Mouse (Mus musculus) yolk sac, embryonic 10.5 days (tissue): ENCODE measurements at regions not wholly inside any gene's neighbourhood (a gene's known extent, or its start where the extent isn't known, plus 50 kb on each side); places are given as distances from the start of the nearest gene placed in this dataset.
"Not testable (repeated sequence)": the region's sequence is repeated elsewhere in the genome, so short reads cannot be mapped to it uniquely, and the experiment has no call there.

Experiments used
- DNase-seq: peaks from one replicate; pipeline ENCODE4 v3.0.0-alpha.2; 2017; ENCODE audit warnings: low spot score

- DNase-seq = no peak
Measured at GRCm38 (mm10) chr4:71409867-71410266, 347.9 kb downstream of the Gm11232 start.

GRCm38 (mm10) chr4:71390444-71390843 lies 367.3 kb downstream of the Gm11232 start:
- no peak for DNase-seq

- no peak for DNase-seq
Measured at GRCm38 (mm10) chr4:71369276-71369675, 388.5 kb downstream of the Gm11232 start.

- no peak for DNase-seq
Measured at GRCm38 (mm10) chr4:71363761-71364160, 394.0 kb downstream of the Gm11232 start.

GRCm38 (mm10) chr4:71357626-71358025 lies 400.1 kb downstream of the Gm11232 start:
- DNase-seq = no peak

GRCm38 (mm10) chr4:71356714-71357113 lies 401.1 kb downstream of the Gm11232 start:
- no peak for DNase-seq

GRCm38 (mm10) chr4:71356310-71356709 lies 401.5 kb downstream of the Gm11232 start:
- DNase-seq = no peak

- no peak for DNase-seq
Measured at GRCm38 (mm10) chr4:71351880-71352279, 405.9 kb downstream of the Gm11232 start.

- no peak for DNase-seq
Measured at GRCm38 (mm10) chr4:71343068-71343467, 414.7 kb downstream of the Gm11232 start.

- DNase-seq = no peak
Measured at GRCm38 (mm10) chr4:71338582-71338981, 419.2 kb downstream of the Gm11232 start.

GRCm38 (mm10) chr4:71332672-71333071 lies 425.1 kb downstream of the Gm11232 start:
- DNase-seq = no peak

- DNase-seq = no peak
Measured at GRCm38 (mm10) chr4:71332018-71332417, 425.7 kb downstream of the Gm11232 start.

- DNase-seq = no peak
Measured at GRCm38 (mm10) chr4:71316605-71317004, 441.2 kb downstream of the Gm11232 start.

GRCm38 (mm10) chr4:71307176-71307612 lies 450.6 kb downstream of the Gm11232 start:
- no peak for DNase-seq

GRCm38 (mm10) chr4:71306690-71307089 lies 451.1 kb downstream of the Gm11232 start:
- DNase-seq = no peak

- DNase-seq = not testable (repeated sequence)
Measured at GRCm38 (mm10) chr4:71295716-71296115, 462.0 kb downstream of the Gm11232 start.

- DNase-seq = no peak
Measured at GRCm38 (mm10) chr4:71291741-71292149, 466.0 kb downstream of the Gm11232 start.

GRCm38 (mm10) chr4:71291111-71291740 lies 466.5 kb downstream of the Gm11232 start:
- DNase-seq = not testable (repeated sequence)

GRCm38 (mm10) chr4:71283147-71283546 lies 474.6 kb downstream of the Gm11232 start:
- no peak for DNase-seq

- no peak for DNase-seq
Measured at GRCm38 (mm10) chr4:71279710-71280109, 478.1 kb downstream of the Gm11232 start.

- no peak for DNase-seq
Measured at GRCm38 (mm10) chr4:71259897-71260296, 497.9 kb downstream of the Gm11232 start.

- no peak for DNase-seq
Measured at GRCm38 (mm10) chr4:71230497-71230872, 527.3 kb downstream of the Gm11232 start.

GRCm38 (mm10) chr4:71229796-71230496 lies 527.8 kb downstream of the Gm11232 start:
- DNase-seq = no peak

GRCm38 (mm10) chr4:71226653-71227052 lies 531.1 kb downstream of the Gm11232 start:
- DNase-seq = no peak
